Mouse (Mus musculus) right cerebral cortex, postnatal 4 days (tissue): Measurements from ENCODE around the gene Rrp9.
A peak's percentile ranks its signal among the peaks of the same experiment; 100 is the strongest.
"Not testable (repeated sequence)": the region's sequence is repeated elsewhere in the genome, so short reads cannot be mapped to it uniquely, and the experiment has no call there.

Experiments used
- DNase-seq: peaks from one replicate; pipeline ENCODE4 v3.0.0-alpha.2; 2022

Gene Rrp9

GRCm38 (mm10) chr9:106476002-106476923 lies 500 bp downstream of the Rrp9 start:
- DNase-seq = peak; percentile 11

DNA sequence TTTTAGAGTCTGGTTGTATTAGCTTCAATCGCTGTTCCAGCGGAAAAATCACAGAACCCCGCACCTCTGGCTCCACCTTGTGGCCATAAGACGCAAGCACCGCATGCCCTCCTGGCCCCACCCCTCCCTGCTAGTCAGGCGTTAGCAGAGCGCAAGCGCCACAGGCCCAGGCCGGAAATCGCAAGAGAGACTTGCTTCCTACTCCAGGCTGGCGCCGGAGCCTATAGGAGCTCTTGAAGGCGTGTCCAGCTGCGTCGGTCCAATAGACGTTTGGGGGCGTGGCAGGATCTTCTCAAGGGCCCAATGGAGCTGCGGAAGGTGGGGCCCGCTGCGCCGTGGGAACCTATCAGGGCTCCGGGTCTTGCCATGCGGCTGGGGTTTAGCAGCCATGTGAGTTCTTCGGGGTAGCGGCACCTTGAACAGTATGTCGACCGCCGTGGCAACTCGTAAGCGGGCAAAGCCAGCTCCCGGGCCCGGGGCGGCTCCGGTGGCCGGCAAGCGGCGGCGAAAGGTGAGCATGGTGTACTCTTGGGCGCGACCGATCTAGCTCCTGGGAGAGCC lies 1.2 kb downstream of the Rrp9 start, which contains the start of gene Parp3:
Gene Parp3 (minus strand): TSS at position 26 of the 561 bp plus-strand sequence.
- peak; percentile 95 for DNase-seq

DNA sequence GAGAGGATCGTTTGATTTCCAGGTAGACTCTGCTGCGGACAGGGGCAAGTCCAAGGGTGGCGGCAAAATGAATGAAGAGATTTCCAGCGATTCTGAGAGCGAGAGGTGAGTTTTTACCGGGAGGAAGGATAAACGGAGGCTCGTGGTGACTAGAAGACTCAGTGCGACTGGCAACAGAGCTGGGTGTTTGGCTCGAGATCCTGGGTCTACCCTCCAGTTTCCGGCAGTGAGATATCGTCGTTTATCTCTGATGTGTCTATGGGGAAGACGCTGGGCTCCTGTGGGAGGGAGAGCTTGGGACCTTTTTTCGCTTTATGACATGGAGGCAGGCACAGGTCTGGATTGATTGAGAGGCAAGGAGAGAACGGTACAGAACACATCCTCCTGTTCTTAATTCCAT lies 1.9 kb downstream of the Rrp9 start:
- DNase-seq = peak; percentile 3

GRCm38 (mm10) chr9:106478101-106478500 lies 2.3 kb downstream of the Rrp9 start:
- no peak for DNase-seq

DNA sequence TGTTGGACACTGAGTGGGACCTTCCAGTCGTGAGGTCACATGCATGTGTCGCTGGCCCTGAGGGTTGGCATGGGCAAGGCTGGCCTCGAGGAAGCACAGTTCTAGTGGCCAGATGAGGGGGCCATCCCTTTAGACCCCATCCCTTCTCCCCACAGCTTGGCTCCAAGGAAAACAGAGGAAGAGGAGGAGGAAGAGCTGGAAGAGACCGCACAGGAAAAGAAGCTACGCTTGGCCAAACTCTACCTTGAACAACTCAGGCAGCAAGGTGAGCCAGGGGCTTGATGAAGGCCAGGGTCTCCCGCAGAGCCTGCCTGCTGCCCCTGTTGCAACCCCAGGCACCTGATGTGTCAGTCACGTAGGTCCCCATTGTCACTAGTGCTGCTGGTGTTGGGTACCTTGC lies 4.8 kb downstream of the Rrp9 start:
- no peak for DNase-seq

GRCm38 (mm10) chr9:106481075-106481474 lies 5.3 kb downstream of the Rrp9 start:
- DNase-seq = no peak

DNA sequence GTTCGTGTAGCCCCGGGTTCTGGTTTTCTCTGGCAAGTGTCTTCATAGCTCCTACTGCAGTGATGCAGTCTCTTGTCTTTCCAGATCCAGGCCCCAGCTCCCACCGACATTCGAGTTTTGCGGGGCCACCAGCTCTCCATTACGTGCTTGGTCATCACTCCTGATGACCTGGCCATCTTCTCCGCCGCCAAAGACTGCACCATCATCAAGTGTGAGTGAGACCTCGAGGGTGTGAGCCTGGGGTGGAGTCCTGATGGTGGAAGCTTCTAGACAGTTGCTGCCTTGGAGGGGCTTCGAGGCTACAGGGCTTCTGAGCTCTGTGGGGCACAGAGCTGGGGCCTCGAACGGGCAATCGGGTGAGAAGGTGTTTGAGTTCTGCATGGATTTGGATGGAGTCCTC lies 5.9 kb downstream of the Rrp9 start:
- DNase-seq = no peak

GRCm38 (mm10) chr9:106482578-106483115 lies 6.9 kb downstream of the Rrp9 start:
- DNase-seq = no peak

DNA sequence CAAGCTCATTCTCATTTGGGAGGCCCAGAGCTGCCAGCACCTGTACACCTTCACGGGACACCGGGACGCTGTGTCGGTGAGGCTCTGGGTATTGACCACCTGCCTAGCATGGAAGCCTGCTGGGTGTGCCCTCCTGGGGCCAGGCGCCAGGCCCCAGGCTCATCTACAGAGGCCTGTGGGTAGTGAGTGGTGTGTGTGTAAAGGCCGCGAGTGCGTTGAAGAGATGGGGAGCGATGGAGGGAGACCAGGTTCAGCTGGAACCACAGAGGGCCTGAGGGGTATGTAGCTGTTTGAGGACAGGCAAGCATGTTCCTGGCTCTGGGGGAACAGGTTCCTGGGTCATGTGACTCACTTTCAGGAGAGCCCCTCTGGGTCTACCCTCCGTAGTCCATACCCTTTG lies 7.4 kb downstream of the Rrp9 start:
- no peak for DNase-seq

- DNase-seq = no peak
Measured at GRCm38 (mm10) chr9:106483606-106484005, 7.8 kb downstream of the Rrp9 start.

- DNase-seq = no peak
Measured at GRCm38 (mm10) chr9:106485076-106485475, 9.3 kb downstream of the Rrp9 start.

GRCm38 (mm10) chr9:106487602-106488001 lies 11.8 kb downstream of the Rrp9 start:
- not testable (repeated sequence) for DNase-seq

DNA sequence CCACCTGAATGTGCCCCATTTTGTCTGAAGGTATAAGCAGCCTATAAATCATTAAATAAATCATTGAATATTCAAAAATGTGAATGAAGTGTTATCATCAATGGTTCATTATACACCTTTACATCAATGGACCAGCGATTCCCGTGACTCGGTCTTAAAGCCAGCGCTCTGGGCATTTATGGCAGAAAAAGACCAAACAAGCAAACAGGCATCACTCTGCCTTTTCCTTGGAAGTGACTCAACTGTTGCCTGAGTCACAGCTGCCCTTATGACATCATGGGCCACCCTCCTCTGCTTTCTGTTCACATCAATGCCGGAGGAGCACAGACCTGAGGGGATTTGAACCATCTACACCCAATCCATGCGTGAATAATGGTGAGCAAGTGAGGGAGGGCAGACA lies 23.9 kb downstream of the Rrp9 start, which contains the start of gene Iqcf1:
Gene Iqcf1 (plus strand): TSS at position 301 of the 400 bp plus-strand sequence.
- DNase-seq = no peak

GRCm38 (mm10) chr9:106501846-106502245 lies 26.1 kb downstream of the Rrp9 start:
- DNase-seq = no peak

- DNase-seq = no peak
Measured at GRCm38 (mm10) chr9:106504246-106504645, 28.5 kb downstream of the Rrp9 start.

DNA sequence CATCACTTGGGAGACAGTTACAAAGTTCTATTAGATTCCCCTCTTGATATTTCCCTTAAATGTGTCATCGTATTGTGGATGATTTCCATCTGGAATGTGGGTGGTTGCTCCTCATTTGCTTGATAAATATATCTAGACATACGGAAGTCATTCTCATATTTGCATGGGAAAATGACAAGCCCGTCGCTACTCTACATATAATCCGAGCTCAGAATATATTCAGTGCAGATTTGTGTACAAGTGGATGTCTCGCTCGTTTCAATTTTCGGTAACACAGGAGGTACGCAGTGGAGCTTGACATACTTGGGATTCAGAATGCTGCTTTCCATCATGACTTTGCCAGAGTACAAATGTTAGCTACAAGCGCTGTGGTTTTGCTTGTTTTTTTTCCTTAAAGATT lies 33.6 kb downstream of the Rrp9 start:
- DNase-seq = no peak

DNA sequence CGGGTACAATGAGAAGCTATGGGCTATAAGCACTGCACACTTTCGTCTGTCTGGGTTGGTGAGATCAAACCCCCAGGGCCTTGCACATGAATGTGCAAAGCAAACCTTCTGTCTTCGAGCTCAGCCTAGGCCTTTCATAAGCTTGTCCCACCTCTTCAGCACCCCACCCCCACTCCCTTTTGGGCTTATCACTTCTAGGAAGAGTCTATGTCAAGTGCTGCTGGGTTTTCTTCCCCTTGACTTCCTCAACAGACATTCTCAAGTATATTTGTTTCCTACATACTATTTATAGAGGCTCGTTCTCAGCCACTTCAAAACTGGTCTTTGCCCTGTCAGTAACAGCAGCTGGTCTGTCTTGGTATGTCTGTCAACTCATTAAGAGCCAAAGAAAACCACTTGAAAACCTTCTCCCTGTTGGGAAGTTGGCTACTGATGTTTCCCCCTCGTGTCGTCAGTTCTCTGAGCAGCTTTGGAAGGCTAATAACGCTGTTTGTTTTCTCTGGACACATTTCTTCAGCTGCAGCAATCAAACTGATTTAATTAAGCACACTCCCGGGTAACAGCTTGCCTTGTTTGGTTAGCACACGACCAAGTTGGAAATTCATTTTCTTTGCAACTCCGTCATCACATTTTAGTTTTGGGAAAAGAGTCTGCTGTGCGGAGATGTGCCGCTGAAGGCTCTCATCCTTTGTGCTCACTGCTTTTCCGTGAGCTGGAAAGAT lies 37.1 kb downstream of the Rrp9 start:
- peak; percentile 19 for DNase-seq

GRCm38 (mm10) chr9:106513566-106513965 lies 37.8 kb downstream of the Rrp9 start:
- DNase-seq = no peak

GRCm38 (mm10) chr9:106514273-106514672 lies 38.5 kb downstream of the Rrp9 start, which contains the start of gene Iqcf5:
Iqcf5 (plus strand) TSS chr9:106514573.
- DNase-seq = no peak

- no peak for DNase-seq
Measured at GRCm38 (mm10) chr9:106519433-106519832, 43.7 kb downstream of the Rrp9 start.

- DNase-seq = no peak
Measured at GRCm38 (mm10) chr9:106519909-106520308, 44.1 kb downstream of the Rrp9 start.

DNA sequence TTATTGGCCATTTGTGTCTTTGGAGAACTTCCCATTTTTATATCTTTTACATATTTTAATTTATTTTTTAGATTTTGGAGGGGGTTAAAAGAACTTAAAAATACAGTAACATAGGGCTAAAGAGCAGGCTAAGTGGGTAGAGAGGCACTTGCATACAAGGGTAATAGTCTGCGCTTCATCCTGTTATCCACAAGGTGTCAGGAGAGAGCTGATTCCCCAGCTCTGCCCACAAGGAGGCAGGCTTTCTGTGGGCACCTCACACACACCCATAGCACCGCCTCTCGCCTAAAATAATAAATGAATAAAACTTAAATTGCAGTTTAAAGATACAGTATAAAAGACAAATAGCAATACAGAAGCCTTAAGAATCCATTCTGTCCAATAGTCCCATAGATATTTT lies 56.1 kb downstream of the Rrp9 start:
- no peak for DNase-seq

DNA sequence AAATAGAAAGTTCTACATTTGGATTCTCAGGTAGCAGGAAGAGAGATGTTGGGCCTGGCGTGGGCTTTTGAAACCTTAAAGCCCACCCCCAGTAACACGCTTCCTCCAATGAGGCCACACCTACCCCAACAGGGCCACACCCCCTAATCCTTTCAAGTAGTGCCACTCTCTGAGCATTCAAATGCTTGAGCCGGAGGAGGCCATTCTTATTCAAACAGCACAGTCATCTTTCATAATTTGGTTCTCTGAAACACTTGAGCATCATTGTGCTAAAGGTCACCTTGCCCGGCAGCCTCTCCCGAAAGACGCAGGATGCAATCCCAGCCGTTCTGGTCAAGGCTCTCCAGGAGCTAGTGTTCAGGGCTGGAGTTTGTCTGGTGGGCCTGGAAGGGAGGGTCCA lies 58.5 kb downstream of the Rrp9 start:
- DNase-seq = no peak
